Mouse (Mus musculus) heart, adult 2 months (tissue): ENCODE measurements around the gene Hspd1. TPM values are rescaled to one million over a fixed set of nuclear protein-coding genes. Genes with fewer than 3 reads are reported as not detected.

Source experiments
- DNase-seq, 2 experiments: peaks; one replicate each; pipeline ENCODE4 v3.0.0; 2021
- H3K27ac ChIP-seq: fragments of 200-600 bp; 2 replicates; pipeline ENCODE4 v1.8.1; 2022
- H3K27me3 ChIP-seq: fragments of 200-500 bp; 2 replicates; pipeline ENCODE4 v1.6.1; 2012; ENCODE audit warnings: mild to moderate bottlenecking, low read length, inconsistent platforms, mixed read lengths; ENCODE audit not compliant: control insufficient read depth, insufficient read depth
- H3K36me3 ChIP-seq: fragments of 200-500 bp; 2 replicates; pipeline ENCODE4 v1.6.1; 2012; ENCODE audit warnings: low read length, inconsistent platforms; ENCODE audit not compliant: control insufficient read depth, insufficient read depth
- H3K4me1 ChIP-seq: fragments of 200-500 bp; 2 replicates; pipeline ENCODE4 v1.6.1; 2011; ENCODE audit warnings: low read length; ENCODE audit not compliant: control insufficient read depth, insufficient read depth
- H3K4me3 ChIP-seq: fragments of 200-600 bp; 2 replicates; pipeline ENCODE4 v1.8.1; 2022
- H3K79me2 ChIP-seq: fragments of 200-500 bp; replicated peaks from 2 replicates; pipeline ENCODE4 v1.6.1; 2012; ENCODE audit warnings: mild to moderate bottlenecking, inconsistent platforms, low read length, moderate library complexity, mixed read lengths; ENCODE audit not compliant: control insufficient read depth, insufficient read depth
- H3K9ac ChIP-seq: fragments of 200-500 bp; 2 replicates; pipeline ENCODE4 v1.6.1; 2012; ENCODE audit warnings: low read depth, mild to moderate bottlenecking, control low read depth, inconsistent platforms, low read length, mixed read lengths
- CTCF ChIP-seq: fragments of 200-600 bp; IDR thresholded peaks from 2 replicates; pipeline ENCODE4 v1.8.1; 2022; ENCODE audit warnings: antibody characterized with exemption, mild to moderate bottlenecking, moderate library complexity
- EP300 ChIP-seq: fragments of 200-500 bp; IDR thresholded peaks from 2 replicates; pipeline ENCODE4 v1.6.1; 2011; ENCODE audit warnings: low read depth, low read length, control low read depth; ENCODE audit not compliant: insufficient read depth
- POLR2A ChIP-seq: fragments of 200-500 bp; IDR thresholded peaks from 2 replicates; pipeline ENCODE4 v1.6.1; 2011; ENCODE audit warnings: mild to moderate bottlenecking, low read depth, low read length, control low read depth; ENCODE audit not compliant: insufficient read depth
- WGBS: fragments of 180-500 bp; shearing (Covaris S2); methylation state at CpG from one replicate; pipeline ENCODE4 v1.1.7; 2018; 5-methylcytosine and 5-hydroxymethylcytosine counted together
- intact Hi-C: fragments of 180-260 bp; cut with DNase I; formaldehyde crosslinking; loops from one replicate; pipeline ENCODE4 v1.15.1; 2025
- polyA plus RNA-seq: library from polyadenylated mRNA; depleted of rRNA; stranded (reverse); fragments of >200 nt; gene quantifications from 2 replicates; pipeline ENCODE4 v1.2.3, GENCODE M21; 2012
- total RNA-seq, 2 experiments: library from RNA; stranded (reverse); gene quantifications; 2 replicates each; pipeline ENCODE4 v1.2.3; 2021

The Hspd1 gene
- total and polyA plus RNA-seq, 3 experiments, result 68.5 to 383 (median 373) TPM

GRCm38 (mm10) chr1:55085781-55086366, 2.2 kb downstream of the Hspd1 start:
- 51% methylated on average over 7 of the region's 7 CpGs for WGBS
- H3K4me1 ChIP-seq, result peaks cover 2% of the 10 kb centered on the region; the same call in 1 of the 2 replicates
- TF ChIP-seq POLR2A, result no peak
- no peak for TF ChIP-seq EP300
- peak; percentile 11; the same call in 1 of the 2 replicates for TF ChIP-seq CTCF
- H3K79me2 ChIP-seq, result peaks cover 2% of the 10 kb centered on the region
- no peaks in the 10 kb centered on the region for H3K27me3 ChIP-seq
- intact Hi-C loops, result loop anchor here (2.0 to 5.0 kb wide), 4 partner anchors 33 to 151 kb away; partner anchors contain the start of genes Coq10b, Mars2 and Sf3b1
- peak overlapping the region; percentile 100 for H3K27ac ChIP-seq
- no peak for DNase-seq
- H3K4me3 ChIP-seq, result peak overlapping the region; percentile 77
- H3K36me3 ChIP-seq, result peaks cover 49% of the 10 kb centered on the region
- no peak overlapping the region for H3K9ac ChIP-seq

GRCm38 (mm10) chr1:55082106-55082505, 5.9 kb downstream of the Hspd1 start:
- WGBS, result 91% methylated on average over 1 of the region's 1 CpGs
- no peaks in the 10 kb centered on the region for H3K27me3 ChIP-seq
- H3K27ac ChIP-seq, result no peak overlapping the region
- no peak for DNase-seq
- H3K4me1 ChIP-seq, result no peaks in the 10 kb centered on the region; the same call in 1 of the 2 replicates
- no peak overlapping the region for H3K4me3 ChIP-seq
- intact Hi-C loops, result no loop called here
- TF ChIP-seq CTCF, result peak; percentile 59
- no peak for TF ChIP-seq EP300
- H3K79me2 ChIP-seq, result peaks cover 2% of the 10 kb centered on the region
- H3K36me3 ChIP-seq, result peaks cover 64% of the 10 kb centered on the region
- H3K9ac ChIP-seq, result no peak overlapping the region

- H3K4me1 ChIP-seq, result no peaks in the 10 kb centered on the region; the same call in 1 of the 2 replicates
- H3K79me2 ChIP-seq, result no peaks in the 10 kb centered on the region
- H3K36me3 ChIP-seq, result peaks cover 61% of the 10 kb centered on the region
- DNase-seq, result peak in 1 of 2 experiments; percentile 36
- H3K27ac ChIP-seq, result peak overlapping the region; percentile 83
- TF ChIP-seq POLR2A (no peak), EP300 (0 out of 2 replicates have a peak, but pooled peaks have one; percentile 46)
- no peak overlapping the region for H3K9ac ChIP-seq
- intact Hi-C loops, result no loop called here
- WGBS, result 67% methylated on average over 4 of the region's 4 CpGs
- H3K4me3 ChIP-seq, result no peak overlapping the region
- no peaks in the 10 kb centered on the region for H3K27me3 ChIP-seq
Observed at GRCm38 (mm10) chr1:55079677-55080076, 8.4 kb downstream of the Hspd1 start.

GRCm38 (mm10) chr1:55076849-55077516, 11.1 kb downstream of the Hspd1 start:
- intact Hi-C loops, result no loop called here
- Histone ChIP-seq H3K4me1 (no peaks in the 10 kb centered on the region; the same call in 1 of the 2 replicates), H3K4me3 (no peak overlapping the region), H3K27me3 (no peaks in the 10 kb centered on the region), H3K36me3 (peaks cover 43% of the 10 kb centered on the region), H3K27ac (no peak overlapping the region), H3K79me2 (no peaks in the 10 kb centered on the region), H3K9ac (no peak overlapping the region)
- DNase-seq, result no peak
- 86% methylated on average over 2 of the region's 2 CpGs for WGBS
- TF ChIP-seq CTCF (no peak), POLR2A (no peak), EP300 (no peak)

GRCm38 (mm10) chr1:55076395-55076743, 11.7 kb downstream of the Hspd1 start:
- H3K9ac ChIP-seq, result no peak overlapping the region
- H3K36me3 ChIP-seq, result peaks cover 47% of the 10 kb centered on the region
- no peaks in the 10 kb centered on the region for H3K79me2 ChIP-seq
- H3K4me1 ChIP-seq, result no peaks in the 10 kb centered on the region; the same call in 1 of the 2 replicates
- TF ChIP-seq EP300 (no peak), POLR2A (no peak), CTCF (no peak)
- intact Hi-C loops, result no loop called here
- no peak for DNase-seq
- no peak overlapping the region for H3K27ac ChIP-seq
- H3K4me3 ChIP-seq, result no peak overlapping the region
- no peaks in the 10 kb centered on the region for H3K27me3 ChIP-seq
